Mouse (Mus musculus) MEL (cell line): Measurements from ENCODE around the gene Wnt5a. TPM values are rescaled to one million over a fixed set of nuclear protein-coding genes. Genes with fewer than 3 reads are reported as not detected.

Source experiments
- DNase-seq: peaks from one replicate; pipeline ENCODE4 v3.0.0; 2011; ENCODE audit warnings: low read depth, low spot score
- H3K27ac ChIP-seq: 2 replicates; pipeline ENCODE4 v1.5.1; 2012; ENCODE audit warnings: low read depth, mild to moderate bottlenecking, control low read depth, low read length, moderate library complexity; ENCODE audit not compliant: control insufficient read depth
- H3K27me3 ChIP-seq, 2 experiments: fragments of 150-350 bp in 1 of 2; sonication (generic) in 1 of 2; 2 replicates each; pipeline ENCODE4 v1.6.1; 2012; ENCODE audit warnings: low read length in 2 of 2, mild to moderate bottlenecking in 2 of 2, improper control_type of control experiment in 1 of 2, moderate library complexity in 1 of 2; ENCODE audit not compliant: insufficient read depth in 2 of 2, control insufficient read depth in 1 of 2
- H3K36me3 ChIP-seq, 2 experiments: 2 replicates each; pipeline ENCODE4 v1.6.1; 2012 to 2014; ENCODE audit warnings: low read length in 2 of 2, improper control_type of control experiment in 1 of 2, inconsistent platforms in 1 of 2, mild to moderate bottlenecking in 1 of 2; ENCODE audit not compliant: insufficient read depth in 2 of 2, control insufficient read depth in 1 of 2
- H3K4me1 ChIP-seq, 2 experiments: fragments of 150-350 bp in 1 of 2; sonication (generic) in 1 of 2; 2 replicates each; pipeline ENCODE4 v1.6.1; 2012; ENCODE audit warnings: low read length in 2 of 2, improper control_type of control experiment in 1 of 2, mild to moderate bottlenecking in 1 of 2; ENCODE audit not compliant: insufficient read depth in 2 of 2, control insufficient read depth in 1 of 2
- H3K4me3 ChIP-seq, 2 experiments: fragments of 150-350 bp in 1 of 2; sonication (generic) in 1 of 2; 2 replicates each; pipeline ENCODE4 v1.5.1; 2012; ENCODE audit warnings: low read depth in 2 of 2, low read length in 2 of 2, mild to moderate bottlenecking in 2 of 2, moderate library complexity in 2 of 2, control low read depth in 1 of 2, improper control_type of control experiment in 1 of 2; ENCODE audit not compliant: control insufficient read depth in 1 of 2, insufficient read depth in 1 of 2
- H3K79me2 ChIP-seq: 2 replicates; pipeline ENCODE4 v1.6.1; 2012; ENCODE audit warnings: mild to moderate bottlenecking, low read length, moderate library complexity; ENCODE audit not compliant: control insufficient read depth, poor library complexity, insufficient read depth
- H3K9ac ChIP-seq: 2 replicates; pipeline ENCODE4 v1.6.1; 2012; ENCODE audit warnings: low read depth, mild to moderate bottlenecking, control low read depth, low read length, moderate library complexity; ENCODE audit not compliant: control insufficient read depth, poor library complexity, severe bottlenecking
- H3K9me3 ChIP-seq: fragments of 150-350 bp; sonication (generic); replicated peaks from 2 replicates; pipeline ENCODE4 v1.6.1; 2012; ENCODE audit warnings: mild to moderate bottlenecking, low read length, improper control_type of control experiment, moderate library complexity; ENCODE audit not compliant: insufficient read depth
- BHLHE40 ChIP-seq: IDR thresholded peaks from 2 replicates; pipeline ENCODE4 v1.6.1; 2012; ENCODE audit warnings: low read depth, mild to moderate bottlenecking, inconsistent platforms, low read length, improper control_type of control experiment, borderline replicate concordance
- CHD2 ChIP-seq: IDR thresholded peaks from 2 replicates; pipeline ENCODE4 v1.6.1; 2011; ENCODE audit warnings: low read length, improper control_type of control experiment
- E2F4 ChIP-seq: IDR thresholded peaks from 2 replicates; pipeline ENCODE4 v1.6.1; 2011; ENCODE audit warnings: low read depth, low read length, improper control_type of control experiment, borderline replicate concordance
- HCFC1 ChIP-seq: IDR thresholded peaks from 2 replicates; pipeline ENCODE4 v1.6.1; 2012; ENCODE audit warnings: low read depth, mild to moderate bottlenecking, inconsistent platforms, low read length, improper control_type of control experiment, moderate library complexity
- JUND ChIP-seq: IDR thresholded peaks from 2 replicates; pipeline ENCODE4 v1.6.1; 2011; ENCODE audit warnings: low read depth, mild to moderate bottlenecking, improper control_type of control experiment, low read length
- MAX ChIP-seq: IDR thresholded peaks from 2 replicates; pipeline ENCODE4 v1.6.1; 2011; ENCODE audit warnings: low read length, improper control_type of control experiment
- MAZ ChIP-seq: IDR thresholded peaks from 2 replicates; pipeline ENCODE4 v1.6.1; 2012; ENCODE audit warnings: low read depth, mild to moderate bottlenecking, inconsistent platforms, low read length, improper control_type of control experiment
- MEF2A ChIP-seq: IDR thresholded peaks from 2 replicates; pipeline ENCODE4 v1.6.1; 2014; ENCODE audit warnings: low read depth, mild to moderate bottlenecking, inconsistent platforms, low read length, improper control_type of control experiment; ENCODE audit not compliant: poor library complexity, insufficient replicate concordance, severe bottlenecking; ENCODE audit errors: extremely low read depth
- NRF1 ChIP-seq: IDR thresholded peaks from 2 replicates; pipeline ENCODE4 v1.6.1; 2014; ENCODE audit warnings: low read depth, mild to moderate bottlenecking, inconsistent platforms, low read length, improper control_type of control experiment, moderate library complexity; ENCODE audit not compliant: poor library complexity, insufficient read depth, severe bottlenecking
- POLR2AphosphoS2 ChIP-seq: IDR thresholded peaks from 2 replicates; pipeline ENCODE4 v1.6.1; 2011; ENCODE audit warnings: low read length, improper control_type of control experiment
- RAD21 ChIP-seq: IDR thresholded peaks from 2 replicates; pipeline ENCODE4 v1.6.1; 2011; ENCODE audit warnings: mild to moderate bottlenecking, low read depth, low read length, improper control_type of control experiment
- RCOR1 ChIP-seq: IDR thresholded peaks from 2 replicates; pipeline ENCODE4 v1.6.1; 2012; ENCODE audit warnings: low read depth, mild to moderate bottlenecking, inconsistent platforms, low read length, improper control_type of control experiment
- SMC3 ChIP-seq: IDR thresholded peaks from 2 replicates; pipeline ENCODE4 v1.6.1; 2011; ENCODE audit warnings: low read depth, low read length, improper control_type of control experiment
- TAL1 ChIP-seq: IDR thresholded peaks from 2 replicates; pipeline ENCODE4 v1.6.1; 2012; ENCODE audit warnings: mild to moderate bottlenecking, inconsistent platforms, low read length, moderate library complexity, mixed read lengths
- UBTF ChIP-seq: IDR thresholded peaks from 2 replicates; pipeline ENCODE4 v1.6.1; 2012; ENCODE audit warnings: low read depth, mild to moderate bottlenecking, inconsistent platforms, low read length, improper control_type of control experiment, moderate library complexity, borderline replicate concordance; ENCODE audit not compliant: insufficient read depth
- USF1 ChIP-seq: IDR thresholded peaks from 2 replicates; pipeline ENCODE4 v1.6.1; 2014; ENCODE audit warnings: low read depth, mild to moderate bottlenecking, inconsistent platforms, low read length, improper control_type of control experiment, moderate library complexity
- USF2 ChIP-seq, 2 experiments: IDR thresholded peaks; 2 replicates each; pipeline ENCODE4 v1.6.1; 2011 to 2012; ENCODE audit warnings: improper control_type of control experiment in 2 of 2, low read length in 2 of 2, borderline replicate concordance in 1 of 2, inconsistent platforms in 1 of 2, low read depth in 1 of 2, mild to moderate bottlenecking in 1 of 2; ENCODE audit not compliant: insufficient read depth in 1 of 2
- ZC3H11A ChIP-seq: IDR thresholded peaks from 2 replicates; pipeline ENCODE4 v1.6.1; 2012; ENCODE audit warnings: low read depth, mild to moderate bottlenecking, inconsistent platforms, low read length, improper control_type of control experiment
- ZKSCAN1 ChIP-seq: IDR thresholded peaks from 2 replicates; pipeline ENCODE4 v1.6.1; 2012; ENCODE audit warnings: low read depth, mild to moderate bottlenecking, inconsistent platforms, low read length, improper control_type of control experiment, moderate library complexity
- ZNF384 ChIP-seq: IDR thresholded peaks from 2 replicates; pipeline ENCODE4 v1.6.1; 2012; ENCODE audit warnings: low read depth, mild to moderate bottlenecking, inconsistent platforms, low read length, improper control_type of control experiment
- polyA plus RNA-seq, 2 experiments: library from polyadenylated mRNA; stranded (reverse) in 1 of 2; unstranded in 1 of 2; fragments of >175 nt in 1 of 2; fragments of >200 nt in 1 of 2; gene quantifications; 2 replicates each; pipeline versions ENCODE4 v1.2.1 to v1.2.4; 2012; ENCODE audit warnings: low replicate concordance in 2 of 2, low read depth in 1 of 2; ENCODE audit not compliant: insufficient read length in 2 of 2, insufficient read depth in 1 of 2, missing spikeins in 1 of 2
- total RNA-seq: library from RNA; depleted of rRNA; stranded (reverse); fragments of 300-350 nt; gene quantifications from 2 replicates; pipeline ENCODE4 v1.2.3, GENCODE M21; 2012

Gene Wnt5a
- total and polyA plus RNA-seq, 3 experiments = not detected

DNA sequence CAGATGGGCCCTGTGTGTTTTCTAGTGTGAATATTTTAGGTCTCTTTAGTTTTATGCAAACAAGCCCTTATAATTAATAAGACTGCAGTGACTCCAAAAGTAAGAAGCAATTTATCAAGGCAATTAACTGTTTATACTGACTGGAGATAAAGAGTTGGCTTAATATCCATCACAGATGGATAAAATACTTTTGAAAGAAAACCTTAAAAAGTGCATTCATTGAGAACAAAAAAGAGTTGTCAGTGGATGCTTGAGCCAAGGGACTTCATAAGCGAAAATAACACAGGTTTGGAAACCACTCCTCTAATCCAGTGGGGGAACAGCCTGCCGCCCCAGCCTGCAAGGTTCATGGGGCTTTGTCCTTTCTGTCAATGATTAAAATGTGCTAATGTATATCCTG lies 9.6 kb downstream of the Wnt5a start:
- Histone ChIP-seq H3K79me2 (no peaks in the 10 kb centered on the region), H3K36me3 (no peaks in the 10 kb centered on the region), H3K4me1 (no peaks in the 10 kb centered on the region), H3K27me3 (no peaks in the 10 kb centered on the region), H3K9ac (no peak overlapping the region), H3K9me3 (no peaks in the 10 kb centered on the region), H3K4me3 (no peak overlapping the region), H3K27ac (no peak overlapping the region)
- no peak for DNase-seq
- TF ChIP-seq NRF1 (no peak), TAL1 (no peak), ZC3H11A (no peak), MEF2A (no peak), BHLHE40 (no peak), ZKSCAN1 (no peak), MAX (no peak), ZNF384 (no peak), USF2 (IDR thresholded peaks at IDR 0.05; ENCODE audit: borderline replicate concordance in 1 of 2, insufficient read depth in 1 of 2, low read depth in 1 of 2, low read length in 2 of 2) (no peak)

GRCm38 (mm10) chr14:28515331-28515730 lies 10.8 kb downstream of the Wnt5a start:
- no peak overlapping the region for H3K27ac ChIP-seq
- H3K9me3 ChIP-seq = no peaks in the 10 kb centered on the region
- no peak overlapping the region for H3K4me3 ChIP-seq
- H3K79me2 ChIP-seq = no peaks in the 10 kb centered on the region
- H3K36me3 ChIP-seq = no peaks in the 10 kb centered on the region
- H3K9ac ChIP-seq = no peak overlapping the region
- DNase-seq = no peak
- TF ChIP-seq MEF2A (no peak), UBTF (no peak), RAD21 (no peak), SMC3 (no peak), E2F4 (no peak), MAZ (no peak), HCFC1 (no peak), POLR2AphosphoS2 (no peak), ZNF384 (no peak), CHD2 (no peak), RCOR1 (no peak), USF1 (no peak), JUND (no peak), NRF1 (no peak)
- TF ChIP-seq, all 39 proteins: peak for 0
- H3K27me3 ChIP-seq = no peaks in the 10 kb centered on the region
- H3K4me1 ChIP-seq = no peaks in the 10 kb centered on the region
